Mouse (Mus musculus) myocyte (in vitro differentiated cells): ENCODE data around the gene Mapkapk3. TPM values are rescaled to one million over a fixed set of nuclear protein-coding genes. Genes with fewer than 3 reads are reported as not detected.

Source experiments
- H3K27me3 ChIP-seq: one replicate; pipeline ENCODE4 v1.6.1; 2011; ENCODE audit not compliant: control insufficient read depth, insufficient read depth, insufficient read length
- H3K36me3 ChIP-seq: one replicate; pipeline ENCODE4 v1.6.1; 2011; ENCODE audit not compliant: control insufficient read depth, insufficient read depth
- H3K4me2 ChIP-seq: one replicate; pipeline ENCODE4 v1.6.1; 2011; ENCODE audit warnings: low read depth, control low read depth
- H3K4me3 ChIP-seq: one replicate; pipeline ENCODE4 v1.5.1; 2011; ENCODE audit warnings: mild to moderate bottlenecking, control low read depth, moderate library complexity
- H3K79me2 ChIP-seq: one replicate; pipeline ENCODE4 v1.6.1; 2011; ENCODE audit not compliant: control insufficient read depth, insufficient read depth
- H3ac ChIP-seq: one replicate; pipeline ENCODE4 v1.6.1; 2011; ENCODE audit not compliant: control insufficient read depth, insufficient read length
- CEBPB ChIP-seq: IDR thresholded peaks from 2 replicates; pipeline ENCODE4 v1.6.1; 2011; ENCODE audit warnings: mild to moderate bottlenecking, moderate library complexity; ENCODE audit not compliant: poor library complexity, insufficient read depth, severe bottlenecking
- E2F4 ChIP-seq: IDR thresholded peaks from one replicate; pipeline ENCODE4 v1.6.1; 2011; ENCODE audit warnings: mild to moderate bottlenecking, control low read depth, moderate library complexity; ENCODE audit not compliant: insufficient read depth
- MAX ChIP-seq: IDR thresholded peaks from one replicate; pipeline ENCODE4 v1.6.1; 2011; ENCODE audit warnings: low read depth, mild to moderate bottlenecking, control low read depth
- MYOD1 ChIP-seq, 3 experiments: IDR thresholded peaks; one replicate each; pipeline ENCODE4 v1.6.1; 2011; ENCODE audit warnings: control low read depth in 2 of 3, low read depth in 2 of 3, mild to moderate bottlenecking in 2 of 3, moderate library complexity in 1 of 3; ENCODE audit not compliant: insufficient read length in 2 of 3, control insufficient read depth in 1 of 3
- MYOG ChIP-seq, 3 experiments: IDR thresholded peaks; one replicate each; pipeline ENCODE4 v1.6.1; 2011; ENCODE audit warnings: control low read depth in 2 of 3, low read depth in 2 of 3, mild to moderate bottlenecking in 2 of 3; ENCODE audit not compliant: insufficient read length in 2 of 3, control insufficient read depth in 1 of 3, insufficient read depth in 1 of 3
- POLR2A ChIP-seq: IDR thresholded peaks from one replicate; pipeline ENCODE4 v1.6.1; 2011; ENCODE audit warnings: low read depth, mild to moderate bottlenecking, control low read depth, moderate library complexity; ENCODE audit not compliant: insufficient read length
- POLR2AphosphoS2 ChIP-seq: IDR thresholded peaks from one replicate; pipeline ENCODE4 v1.6.1; 2011; ENCODE audit warnings: low read depth, control low read depth; ENCODE audit not compliant: insufficient read length
- REST ChIP-seq: IDR thresholded peaks from one replicate; pipeline ENCODE4 v1.6.1; 2011; ENCODE audit warnings: mild to moderate bottlenecking, control low read depth, moderate library complexity; ENCODE audit not compliant: insufficient read depth, insufficient read length
- SRF ChIP-seq: IDR thresholded peaks from one replicate; pipeline ENCODE4 v1.6.1; 2011; ENCODE audit warnings: low read depth; ENCODE audit not compliant: control insufficient read depth, insufficient read length
- TCF12 ChIP-seq: IDR thresholded peaks from one replicate; pipeline ENCODE4 v1.6.1; 2011; ENCODE audit warnings: mild to moderate bottlenecking, control low read depth; ENCODE audit not compliant: poor library complexity, insufficient read depth, severe bottlenecking
- TCF3 ChIP-seq: IDR thresholded peaks from one replicate; pipeline ENCODE4 v1.6.1; 2011; ENCODE audit warnings: low read depth, control low read depth; ENCODE audit not compliant: insufficient read length
- USF1 ChIP-seq: IDR thresholded peaks from one replicate; pipeline ENCODE4 v1.6.1; 2011; ENCODE audit warnings: low read depth, mild to moderate bottlenecking, control low read depth, moderate library complexity
- polyA plus RNA-seq: library from polyadenylated mRNA; unstranded; fragments of >200 nt; fragmentation: generic; extraction: Trizol; gene quantifications from one replicate; pipeline ENCODE4 v1.2.1, GENCODE M21; 2012; ENCODE audit warnings: missing spikeins

The Mapkapk3 gene
- polyA plus RNA-seq, 1 experiment, result 3.9 TPM

DNA sequence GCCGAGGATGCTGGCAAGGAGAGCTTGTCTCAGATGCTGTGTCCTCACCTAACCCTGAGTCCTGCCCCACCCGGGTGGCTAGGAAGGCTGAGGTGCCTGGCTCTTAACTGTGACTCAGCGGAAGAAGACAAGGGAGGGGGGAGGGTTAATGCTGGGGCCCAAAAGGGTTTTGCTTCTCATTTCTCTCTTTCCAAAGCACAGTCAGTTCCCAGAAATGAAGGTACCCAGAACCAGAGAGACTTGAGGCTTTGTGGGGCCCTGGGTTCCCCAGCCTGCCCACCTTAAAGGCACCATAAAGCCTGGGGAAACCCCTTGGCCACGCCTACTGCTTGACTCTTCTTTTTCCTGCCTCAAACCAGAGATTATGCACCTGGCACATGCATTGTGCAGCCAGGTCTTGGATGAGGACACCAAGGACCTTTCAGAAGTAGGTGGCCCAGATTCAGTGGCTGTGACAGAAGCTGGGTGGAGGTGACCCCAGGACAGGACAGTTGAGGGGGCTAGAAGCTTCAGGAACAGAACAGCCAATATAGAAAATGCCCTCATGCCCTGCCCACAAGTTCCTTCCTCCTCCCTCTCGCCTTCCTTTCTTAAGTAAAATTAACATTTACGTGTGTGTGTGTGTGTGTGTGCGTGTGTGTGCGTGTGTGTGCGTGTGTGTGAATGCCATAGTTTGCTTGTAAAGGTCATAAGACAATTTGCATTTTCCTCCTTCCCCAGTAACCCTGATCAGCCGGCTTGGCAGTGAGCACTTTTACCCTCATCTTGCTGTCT, 23.3 kb upstream of the Mapkapk3 start:
- Histone ChIP-seq H3K36me3 (no peaks in the 10 kb centered on the region), H3K4me2 (no peak overlapping the region), H3K4me3 (no peak overlapping the region), H3ac (no peak overlapping the region), H3K79me2 (no peaks in the 10 kb centered on the region), H3K27me3 (peaks cover 12% of the 10 kb centered on the region)
- TF ChIP-seq CEBPB (no peak), MYOG (IDR thresholded peaks at IDR 0.05; ENCODE audit: control insufficient read depth in 1 of 3, insufficient read depth in 1 of 3, insufficient read length in 2 of 3, low read depth in 2 of 3) (no peak), POLR2AphosphoS2 (no peak), REST (no peak), TCF12 (no peak), MYOD1 (IDR thresholded peaks at IDR 0.05; ENCODE audit: control insufficient read depth in 1 of 3, insufficient read length in 2 of 3, low read depth in 2 of 3) (no peak), TCF3 (no peak), POLR2A (no peak), SRF (no peak), E2F4 (no peak), USF1 (no peak), MAX (no peak)

DNA sequence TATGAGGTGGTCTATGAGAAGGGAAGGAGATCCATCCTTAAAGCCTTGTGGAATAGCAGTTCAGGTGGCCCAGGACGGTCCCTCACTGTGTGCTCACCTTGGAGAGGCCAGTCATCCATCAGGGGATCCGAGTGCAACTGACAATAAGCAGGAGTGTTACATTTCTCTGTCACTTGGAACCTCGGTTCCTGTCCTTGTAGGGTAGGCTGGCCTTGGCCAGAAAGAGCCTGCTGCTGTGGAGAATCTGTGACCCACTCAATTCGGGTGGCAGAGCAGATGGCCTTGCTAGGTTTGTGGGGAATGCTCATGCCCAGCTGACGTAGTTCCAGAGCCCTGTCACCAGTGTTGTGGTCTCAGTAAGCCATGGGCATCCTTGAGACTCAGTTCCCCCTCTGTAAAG, 19.9 kb upstream of the Mapkapk3 start:
- Histone ChIP-seq H3ac (no peak overlapping the region), H3K4me2 (no peak overlapping the region), H3K36me3 (no peaks in the 10 kb centered on the region), H3K79me2 (no peaks in the 10 kb centered on the region), H3K4me3 (no peak overlapping the region), H3K27me3 (peaks cover 3% of the 10 kb centered on the region)
- TF ChIP-seq SRF, result no peak
- no peak for TF ChIP-seq TCF3
- TF ChIP-seq POLR2AphosphoS2, result no peak
- TF ChIP-seq CEBPB, result no peak

GRCm38 (mm10) chr9:107309171-107309570, 19.5 kb upstream of the Mapkapk3 start:
- Histone ChIP-seq H3K79me2 (no peaks in the 10 kb centered on the region), H3ac (no peak overlapping the region), H3K4me2 (no peak overlapping the region), H3K4me3 (no peak overlapping the region), H3K27me3 (no peaks in the 10 kb centered on the region), H3K36me3 (no peaks in the 10 kb centered on the region)
- no peak for TF ChIP-seq SRF
- TF ChIP-seq MYOG (IDR thresholded peaks at IDR 0.05; ENCODE audit: control insufficient read depth in 1 of 3, insufficient read depth in 1 of 3, insufficient read length in 2 of 3, low read depth in 2 of 3), result no peak
- no peak for TF ChIP-seq TCF3
- TF ChIP-seq E2F4, result no peak
- no peak for TF ChIP-seq POLR2A
- TF ChIP-seq REST, result no peak
- no peak for TF ChIP-seq USF1
- no peak for TF ChIP-seq CEBPB
- TF ChIP-seq POLR2AphosphoS2, result no peak
- no peak for TF ChIP-seq MAX
- no peak for TF ChIP-seq MYOD1 (IDR thresholded peaks at IDR 0.05; ENCODE audit: control insufficient read depth in 1 of 3, insufficient read length in 2 of 3, low read depth in 2 of 3)

GRCm38 (mm10) chr9:107308346-107309000, 18.8 kb upstream of the Mapkapk3 start:
- TF ChIP-seq REST (no peak), USF1 (no peak)
- Histone ChIP-seq H3K4me3 (no peak overlapping the region), H3K79me2 (no peaks in the 10 kb centered on the region)

GRCm38 (mm10) chr9:107307886-107308285, 18.2 kb upstream of the Mapkapk3 start:
- H3ac ChIP-seq, result no peak overlapping the region
- TF ChIP-seq E2F4 (no peak), CEBPB (no peak), TCF12 (no peak), SRF (no peak), REST (no peak), MYOG (IDR thresholded peaks at IDR 0.05; ENCODE audit: control insufficient read depth in 1 of 3, insufficient read depth in 1 of 3, insufficient read length in 2 of 3, low read depth in 2 of 3) (no peak), MYOD1 (IDR thresholded peaks at IDR 0.05; ENCODE audit: control insufficient read depth in 1 of 3, insufficient read length in 2 of 3, low read depth in 2 of 3) (no peak), POLR2A (no peak), MAX (no peak), POLR2AphosphoS2 (no peak), USF1 (no peak), TCF3 (no peak)
- H3K4me2 ChIP-seq, result no peak overlapping the region
- H3K36me3 ChIP-seq, result no peaks in the 10 kb centered on the region
- no peak overlapping the region for H3K4me3 ChIP-seq
- no peaks in the 10 kb centered on the region for H3K27me3 ChIP-seq
- no peaks in the 10 kb centered on the region for H3K79me2 ChIP-seq

More at GRCm38 (mm10) chr9:107308346-107309000, 18.8 kb upstream of the Mapkapk3 start:
- Histone ChIP-seq H3K4me2 (no peak overlapping the region), H3K36me3 (no peaks in the 10 kb centered on the region), H3ac (no peak overlapping the region), H3K27me3 (no peaks in the 10 kb centered on the region)
